Mouse (Mus musculus) liver, adult 2 months (tissue): Measurements from ENCODE around the gene Cap1. TPM values are rescaled to one million over a fixed set of nuclear protein-coding genes. Genes with fewer than 3 reads are reported as not detected.
"Not testable (repeated sequence)": the region's sequence is repeated elsewhere in the genome, so short reads cannot be mapped to it uniquely, and the experiment has no call there.

Experiments
- DNase-seq: peaks from one replicate; pipeline ENCODE4 v3.0.0-alpha.2; 2011; ENCODE audit warnings: low read depth, low spot score; ENCODE audit errors: extremely low read depth
- H3K27ac ChIP-seq: fragments of 200-500 bp; replicated peaks from 2 replicates; pipeline ENCODE4 v1.5.1; 2012; ENCODE audit warnings: low read depth, mild to moderate bottlenecking, control low read depth, inconsistent platforms, low read length; ENCODE audit not compliant: insufficient read depth
- H3K27me3 ChIP-seq: fragments of 200-500 bp; 2 replicates; pipeline ENCODE4 v1.6.1; 2012; ENCODE audit warnings: mild to moderate bottlenecking, moderate library complexity, low read length, inconsistent platforms; ENCODE audit not compliant: control insufficient read depth, insufficient read depth
- H3K36me3 ChIP-seq: fragments of 200-500 bp; 2 replicates; pipeline ENCODE4 v1.6.1; 2012; ENCODE audit warnings: low read length, inconsistent platforms; ENCODE audit not compliant: control insufficient read depth, insufficient read depth
- H3K4me1 ChIP-seq: fragments of 200-500 bp; 2 replicates; pipeline ENCODE4 v1.6.1; 2011; ENCODE audit warnings: low read length; ENCODE audit not compliant: control insufficient read depth, insufficient read depth
- H3K4me3 ChIP-seq: fragments of 200-500 bp; 2 replicates; pipeline ENCODE4 v1.5.1; 2011; ENCODE audit warnings: low read depth, mild to moderate bottlenecking, control low read depth, low read length, moderate library complexity; ENCODE audit not compliant: insufficient read depth
- H3K79me2 ChIP-seq: fragments of 200-500 bp; 2 replicates; pipeline ENCODE4 v1.6.1; 2012; ENCODE audit warnings: inconsistent platforms, mild to moderate bottlenecking, low read length, moderate library complexity; ENCODE audit not compliant: control insufficient read depth, insufficient read depth
- H3K9ac ChIP-seq: fragments of 200-500 bp; 2 replicates; pipeline ENCODE4 v1.6.1; 2012; ENCODE audit warnings: low read depth, mild to moderate bottlenecking, control low read depth, inconsistent platforms, low read length
- CTCF ChIP-seq: fragments of 200-500 bp; IDR thresholded peaks from 2 replicates; pipeline ENCODE4 v1.5.1; 2011; ENCODE audit warnings: low read depth, low read length, control low read depth
- POLR2A ChIP-seq: fragments of 200-500 bp; IDR thresholded peaks from 2 replicates; pipeline ENCODE4 v1.6.1; 2011; ENCODE audit warnings: low read length, control low read depth; ENCODE audit not compliant: insufficient read depth; ENCODE audit errors: extremely low read depth
- WGBS: fragments of 180-500 bp; shearing (Covaris S2); methylation state at CpG from one replicate; pipeline ENCODE4 v1.1.7; 2018; 5-methylcytosine and 5-hydroxymethylcytosine counted together
- polyA plus RNA-seq: library from polyadenylated mRNA; depleted of rRNA; stranded (reverse); fragments of >200 nt; gene quantifications from 2 replicates; pipeline ENCODE4 v1.2.3, GENCODE M21; 2012
- total RNA-seq: library from RNA; depleted of rRNA; stranded (reverse); fragments of >200 nt; gene quantifications from 2 replicates; pipeline ENCODE4 v1.2.3, GENCODE M21; 2014

The Cap1 gene
- total and polyA plus RNA-seq, 2 experiments = 38.2 to 52.6 TPM

GRCm38 (mm10) chr4:122835530-122836402 lies 50.1 kb downstream of the Cap1 start, which contains the start of gene Ppt1:
Ppt1 (plus strand) TSS chr4:122836242.
- DNase-seq = peak; percentile 67
- TF ChIP-seq CTCF (peak; percentile 36), POLR2A (peak; percentile 49; the same call in 1 of the 2 replicates)
- H3K27me3 ChIP-seq = no peaks in the 10 kb centered on the region
- 5% methylated on average over 31 of the region's 31 CpGs for whole genome bisulfite sequencing
- H3K9ac ChIP-seq = peak within 1 kb of the TSS; percentile 81
- no peaks in the 10 kb centered on the region for H3K79me2 ChIP-seq
- H3K4me3 ChIP-seq = peak within 1 kb of the TSS; percentile 92
- peaks cover 4% of the 10 kb centered on the region; the same call in 1 of the 2 replicates for H3K4me1 ChIP-seq
- H3K36me3 ChIP-seq = no peaks in the 10 kb centered on the region
- H3K27ac ChIP-seq = no peak within 1 kb of the TSS

- Histone ChIP-seq H3K36me3 (no peaks in the 10 kb centered on the region), H3K27me3 (no peaks in the 10 kb centered on the region), H3K4me3 (no peak overlapping the region), H3K79me2 (no peaks in the 10 kb centered on the region), H3K27ac (no peak overlapping the region), H3K9ac (no peak overlapping the region), H3K4me1 (peaks cover 4% of the 10 kb centered on the region; the same call in 1 of the 2 replicates)
- DNase-seq = no peak
- TF ChIP-seq POLR2A (no peak), CTCF (no peak)
- 76% methylated on average over 1 of the region's 1 CpGs for WGBS
These were observed 54.0 kb downstream of the Cap1 start for GRCm38 (mm10) chr4:122831888-122832287.

GRCm38 (mm10) chr4:122829339-122829738 lies 56.5 kb downstream of the Cap1 start:
- no peak overlapping the region for H3K9ac ChIP-seq
- 87% methylated on average over 6 of the region's 6 CpGs for WGBS
- TF ChIP-seq POLR2A (no peak), CTCF (no peak)
- H3K27me3 ChIP-seq = no peaks in the 10 kb centered on the region
- DNase-seq = no peak
- no peaks in the 10 kb centered on the region for H3K36me3 ChIP-seq
- H3K27ac ChIP-seq = no peak overlapping the region
- H3K4me1 ChIP-seq = no peaks in the 10 kb centered on the region
- H3K79me2 ChIP-seq = no peaks in the 10 kb centered on the region
- no peak overlapping the region for H3K4me3 ChIP-seq

- TF ChIP-seq POLR2A (no peak), CTCF (no peak)
- H3K4me3 ChIP-seq = no peak overlapping the region
- no peak for DNase-seq
- no peak overlapping the region for H3K9ac ChIP-seq
- no peak overlapping the region for H3K27ac ChIP-seq
- no peaks in the 10 kb centered on the region for H3K79me2 ChIP-seq
- H3K36me3 ChIP-seq = no peaks in the 10 kb centered on the region
- H3K27me3 ChIP-seq = no peaks in the 10 kb centered on the region
- H3K4me1 ChIP-seq = no peaks in the 10 kb centered on the region
These were observed 58.2 kb downstream of the Cap1 start for GRCm38 (mm10) chr4:122827651-122828050.

- not testable (repeated sequence) for H3K79me2 ChIP-seq, H3K4me3 ChIP-seq, H3K9ac ChIP-seq, DNase-seq, H3K36me3 ChIP-seq, H3K4me1 ChIP-seq, H3K27me3 ChIP-seq, H3K27ac ChIP-seq
- 47% methylated on average over 10 of the region's 10 CpGs for WGBS
These were observed 64.9 kb downstream of the Cap1 start for GRCm38 (mm10) chr4:122820941-122821340.

- Histone ChIP-seq H3K27ac (no peak overlapping the region), H3K4me1 (no peaks in the 10 kb centered on the region), H3K79me2 (no peaks in the 10 kb centered on the region), H3K9ac (no peak overlapping the region), H3K4me3 (no peak overlapping the region), H3K27me3 (no peaks in the 10 kb centered on the region), H3K36me3 (no peaks in the 10 kb centered on the region)
- TF ChIP-seq CTCF (no peak), POLR2A (no peak)
- no peak for DNase-seq
- WGBS = 76% methylated on average over 1 of the region's 1 CpGs
These were observed 69.7 kb downstream of the Cap1 start for GRCm38 (mm10) chr4:122816202-122816601.
